Mouse (Mus musculus) limb, embryonic 10.5 days (tissue): Measurements from ENCODE around the gene Gng5. TPM values are rescaled to one million over a fixed set of nuclear protein-coding genes. Genes with fewer than 3 reads are reported as not detected.

Experiments used
- DNase-seq: peaks from one replicate; pipeline ENCODE4 v3.0.0-alpha.2; 2017; ENCODE audit warnings: low spot score
- H3K27ac ChIP-seq: fragments of 300-500 bp; sonication (generic); 2 replicates; pipeline ENCODE4 v1.5.1; 2016; ENCODE audit warnings: mild to moderate bottlenecking
- H3K27me3 ChIP-seq: fragments of 300-500 bp; sonication (generic); 2 replicates; pipeline ENCODE4 v1.6.1; 2016; ENCODE audit warnings: low read depth, mild to moderate bottlenecking; ENCODE audit not compliant: poor library complexity, severe bottlenecking
- H3K36me3 ChIP-seq: fragments of 300-500 bp; sonication (generic); 2 replicates; pipeline ENCODE4 v1.6.1; 2016; ENCODE audit warnings: mild to moderate bottlenecking, moderate library complexity
- H3K4me1 ChIP-seq: fragments of 300-500 bp; sonication (generic); 2 replicates; pipeline ENCODE4 v1.6.1; 2016
- H3K4me3 ChIP-seq: fragments of 300-500 bp; sonication (generic); 2 replicates; pipeline ENCODE4 v1.5.1; 2016; ENCODE audit warnings: mild to moderate bottlenecking, moderate library complexity
- H3K9me3 ChIP-seq: fragments of 300-500 bp; sonication (generic); replicated peaks from 2 replicates; pipeline ENCODE4 v1.6.1; 2016; ENCODE audit warnings: mild to moderate bottlenecking
- WGBS: fragments of 180-500 bp; shearing (Covaris S2); methylation state at CpG from one replicate; pipeline ENCODE4 v1.1.7; 2016; 5-methylcytosine and 5-hydroxymethylcytosine counted together
- polyA plus RNA-seq: library from polyadenylated mRNA; unstranded; fragments of >200 nt; fragmentation: Nextera tagmentation; extraction: Ambion mirVana; gene quantifications from 2 replicates; pipeline ENCODE4 v1.2.1, GENCODE M21; 2016

Gng5 gene
- polyA plus RNA-seq, 1 experiment from 2014 or later, result 1,264 TPM

- peaks cover 17% of the 10 kb centered on the region for H3K4me1 ChIP-seq
- peak overlapping the region; percentile 98 for H3K27ac ChIP-seq
- H3K36me3 ChIP-seq, result peaks cover 42% of the 10 kb centered on the region
- WGBS, result 13% methylated on average over 5 of the region's 5 CpGs
- no peak for DNase-seq
- H3K4me3 ChIP-seq, result peak overlapping the region; percentile 88
- H3K9me3 ChIP-seq, result no peaks in the 10 kb centered on the region
- H3K27me3 ChIP-seq, result no peaks in the 10 kb centered on the region
These were observed 1.2 kb downstream of the Gng5 start for GRCm38 (mm10) chr3:146500810-146501201.

- peak overlapping the region; percentile 88 for H3K4me3 ChIP-seq
- H3K36me3 ChIP-seq, result peaks cover 50% of the 10 kb centered on the region
- H3K27ac ChIP-seq, result no peak overlapping the region
- no peaks in the 10 kb centered on the region for H3K27me3 ChIP-seq
- no peaks in the 10 kb centered on the region for H3K9me3 ChIP-seq
- 65% methylated on average over 5 of the region's 5 CpGs for WGBS
- peaks cover 17% of the 10 kb centered on the region for H3K4me1 ChIP-seq
- no peak for DNase-seq
These were observed 2.1 kb downstream of the Gng5 start for GRCm38 (mm10) chr3:146501601-146502123.

- peaks cover 96% of the 10 kb centered on the region for H3K36me3 ChIP-seq
These were observed 7.1 kb downstream of the Gng5 start for GRCm38 (mm10) chr3:146506711-146507110.

GRCm38 (mm10) chr3:146520226-146520797 is 20.7 kb downstream of the Gng5 start:
- H3K9me3 ChIP-seq, result no peaks in the 10 kb centered on the region
- DNase-seq, result no peak
- no peaks in the 10 kb centered on the region for H3K27me3 ChIP-seq
- peaks cover 38% of the 10 kb centered on the region for H3K36me3 ChIP-seq
- peaks cover 7% of the 10 kb centered on the region for H3K4me1 ChIP-seq
- peak overlapping the region; percentile 86 for H3K4me3 ChIP-seq
- peak overlapping the region; percentile 98 for H3K27ac ChIP-seq
- WGBS, result 46% methylated on average over 5 of the region's 5 CpGs

More at GRCm38 (mm10) chr3:146506711-146507110, 7.1 kb downstream of the Gng5 start:
- Histone ChIP-seq H3K9me3 (no peaks in the 10 kb centered on the region), H3K27ac (no peak overlapping the region), H3K27me3 (no peaks in the 10 kb centered on the region), H3K4me1 (peaks cover 7% of the 10 kb centered on the region), H3K4me3 (no peak overlapping the region)
- DNase-seq, result no peak
- 99% methylated on average over 7 of the region's 7 CpGs for WGBS

- peaks cover 7% of the 10 kb centered on the region for H3K4me1 ChIP-seq
- WGBS, result under 1% methylated on average over 71 of the region's 82 CpGs
- H3K9me3 ChIP-seq, result no peaks in the 10 kb centered on the region
- no peaks in the 10 kb centered on the region for H3K27me3 ChIP-seq
- peak within 1 kb of the TSS; percentile 86 for H3K4me3 ChIP-seq
- peak; percentile 90 for DNase-seq
- peaks cover 30% of the 10 kb centered on the region for H3K36me3 ChIP-seq
- H3K27ac ChIP-seq, result peak within 1 kb of the TSS; percentile 98
These were observed 21.4 kb downstream of the Gng5 start, which contains the start of gene Rpf1 for GRCm38 (mm10) chr3:146520798-146521651. Gene Rpf1, minus strand, starts transcription at chr3:146521429.

- Histone ChIP-seq H3K4me3 (peak overlapping the region; percentile 86), H3K36me3 (peaks cover 24% of the 10 kb centered on the region), H3K27me3 (no peaks in the 10 kb centered on the region), H3K4me1 (peaks cover 7% of the 10 kb centered on the region), H3K27ac (peak overlapping the region; percentile 98), H3K9me3 (no peaks in the 10 kb centered on the region)
- DNase-seq, result no peak
- WGBS, result 16% methylated on average over 8 of the region's 8 CpGs
These were observed 22.0 kb downstream of the Gng5 start for GRCm38 (mm10) chr3:146521652-146522020.

- Histone ChIP-seq H3K9me3 (no peaks in the 10 kb centered on the region), H3K27me3 (no peaks in the 10 kb centered on the region), H3K36me3 (no peaks in the 10 kb centered on the region), H3K4me1 (no peaks in the 10 kb centered on the region), H3K4me3 (no peak overlapping the region), H3K27ac (no peak overlapping the region)
- 52% methylated on average over 2 of the region's 2 CpGs for WGBS
- no peak for DNase-seq
These were observed 28.7 kb downstream of the Gng5 start for GRCm38 (mm10) chr3:146528335-146528734.

GRCm38 (mm10) chr3:146534986-146535385 is 35.4 kb downstream of the Gng5 start:
- H3K4me1 ChIP-seq, result no peaks in the 10 kb centered on the region
- no peaks in the 10 kb centered on the region for H3K27me3 ChIP-seq
- no peak for DNase-seq
- WGBS, result 66% methylated on average over 6 of the region's 6 CpGs
- H3K36me3 ChIP-seq, result no peaks in the 10 kb centered on the region
- no peak overlapping the region for H3K27ac ChIP-seq
- no peaks in the 10 kb centered on the region for H3K9me3 ChIP-seq
- no peak overlapping the region for H3K4me3 ChIP-seq

GRCm38 (mm10) chr3:146540521-146541273 is 41.1 kb downstream of the Gng5 start:
- Histone ChIP-seq H3K9me3 (no peaks in the 10 kb centered on the region), H3K4me1 (peaks cover 4% of the 10 kb centered on the region; the same call in 1 of the 2 replicates), H3K27ac (no peak overlapping the region), H3K4me3 (no peak overlapping the region), H3K36me3 (no peaks in the 10 kb centered on the region), H3K27me3 (no peaks in the 10 kb centered on the region)
- DNase-seq, result no peak
- WGBS, result 86% methylated on average over 4 of the region's 4 CpGs

GRCm38 (mm10) chr3:146543632-146544031 is 44.0 kb downstream of the Gng5 start:
- 21% methylated on average over 1 of the region's 1 CpGs for WGBS
- DNase-seq, result no peak
- H3K27ac ChIP-seq, result no peak overlapping the region
- H3K27me3 ChIP-seq, result no peaks in the 10 kb centered on the region
- H3K36me3 ChIP-seq, result no peaks in the 10 kb centered on the region
- no peak overlapping the region for H3K4me3 ChIP-seq
- peaks cover 4% of the 10 kb centered on the region; the same call in 1 of the 2 replicates for H3K4me1 ChIP-seq
- no peaks in the 10 kb centered on the region for H3K9me3 ChIP-seq

GRCm38 (mm10) chr3:146554816-146555215 is 55.2 kb downstream of the Gng5 start:
- WGBS, result 88% methylated on average over 7 of the region's 7 CpGs
- no peaks in the 10 kb centered on the region for H3K9me3 ChIP-seq
- no peaks in the 10 kb centered on the region for H3K36me3 ChIP-seq
- no peaks in the 10 kb centered on the region for H3K27me3 ChIP-seq
- no peaks in the 10 kb centered on the region for H3K4me1 ChIP-seq
- no peak overlapping the region for H3K27ac ChIP-seq
- H3K4me3 ChIP-seq, result no peak overlapping the region
- no peak for DNase-seq
